Mouse (Mus musculus) small intestine, adult 2 months (tissue): ENCODE results near the gene Ap4b1.

Experiments
- CTCF ChIP-seq: fragments of 200-500 bp; IDR thresholded peaks from 2 replicates; pipeline ENCODE4 v1.5.1; 2012; ENCODE audit warnings: low read depth, mild to moderate bottlenecking, control low read depth, inconsistent platforms, low read length, moderate library complexity, mixed read lengths; ENCODE audit not compliant: insufficient replicate concordance, insufficient read length; ENCODE audit errors: extremely low read depth
- POLR2A ChIP-seq: fragments of 200-500 bp; IDR thresholded peaks from 2 replicates; pipeline ENCODE4 v1.6.1; 2012; ENCODE audit warnings: low read depth, mild to moderate bottlenecking, control low read depth, inconsistent platforms, low read length, moderate library complexity

GRCm38 (mm10) chr3:103851882-103852281 is 42.6 kb downstream of the Ap4b1 start:
- TF ChIP-seq POLR2A, result no peak
- no peak for TF ChIP-seq CTCF
